Mouse (Mus musculus): ENCODE data around the gene Try10.
"Not testable (repeated sequence)": the region's sequence is repeated elsewhere in the genome, so short reads cannot be mapped to it uniquely, and the experiment has no call there.

Try10 gene

DNA sequence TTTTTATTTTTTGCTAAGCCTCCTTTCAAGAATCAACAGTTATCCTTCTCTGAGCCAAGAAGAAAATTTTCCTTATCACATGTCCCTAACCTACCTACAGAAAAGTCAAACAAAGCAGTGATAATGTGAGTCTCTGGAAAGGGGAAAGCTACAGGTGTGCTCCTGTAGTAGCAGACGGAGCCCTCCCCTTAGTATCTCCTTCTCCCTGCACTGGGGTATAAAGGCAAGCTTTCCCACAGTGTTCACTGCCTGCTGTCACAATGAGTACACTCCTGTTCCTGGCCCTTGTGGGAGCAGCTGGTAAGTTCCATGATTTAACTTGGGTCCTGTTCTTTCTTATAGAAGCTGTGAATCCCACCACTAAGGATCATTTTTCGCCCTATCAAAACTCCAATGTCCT, at the start of gene Try10:
Gene Try10, plus strand, starts transcription at position 174 of the 400 bp plus-strand sequence.
- DNase-seq (ENCODE audit: low spot score): no peak

DNA sequence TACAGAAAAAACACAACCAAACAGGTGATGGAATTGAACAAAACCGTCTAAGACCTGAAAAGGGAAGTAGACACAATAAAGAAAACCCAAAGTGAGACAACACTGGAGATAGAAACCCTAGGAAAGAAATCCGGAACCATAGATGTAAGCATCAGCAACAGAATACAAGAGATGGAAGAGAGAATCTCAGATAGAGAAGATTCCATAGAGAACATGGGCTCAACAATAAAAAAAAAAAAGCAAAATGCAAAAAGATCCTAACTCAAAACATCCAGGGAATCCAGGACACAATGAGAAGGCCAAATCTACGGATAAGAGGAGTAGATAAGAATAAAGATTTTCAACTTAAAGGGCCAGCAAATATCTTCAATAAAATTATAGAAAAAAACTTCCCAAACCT, 37.2 kb upstream of the Try10 start, which contains the start of gene Try5:
Gene Try5, minus strand, starts transcription at position 101 of the 400 bp plus-strand sequence.
- not testable (repeated sequence) for DNase-seq (ENCODE audit: low spot score)

DNA sequence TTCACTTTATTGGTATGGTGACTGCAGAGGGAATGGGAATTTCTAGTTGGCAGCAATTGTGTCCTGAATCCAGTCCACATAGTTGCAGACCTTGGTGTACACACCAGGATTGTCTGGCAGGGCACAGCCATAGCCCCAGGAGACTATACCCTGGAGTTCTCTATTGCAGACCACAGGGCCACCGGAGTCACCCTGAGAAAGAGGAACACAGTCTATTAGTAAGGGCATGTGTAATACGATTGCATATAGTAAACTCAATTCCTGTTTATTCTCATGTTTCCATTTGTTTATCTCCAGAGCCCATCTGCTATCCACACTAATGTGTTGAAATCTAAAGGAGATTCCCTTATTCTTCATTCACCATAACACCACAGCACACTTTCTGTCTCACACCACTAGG, 19.9 kb downstream of the Try10 start:
- DNase-seq (ENCODE audit: low spot score): not testable (repeated sequence)

DNA sequence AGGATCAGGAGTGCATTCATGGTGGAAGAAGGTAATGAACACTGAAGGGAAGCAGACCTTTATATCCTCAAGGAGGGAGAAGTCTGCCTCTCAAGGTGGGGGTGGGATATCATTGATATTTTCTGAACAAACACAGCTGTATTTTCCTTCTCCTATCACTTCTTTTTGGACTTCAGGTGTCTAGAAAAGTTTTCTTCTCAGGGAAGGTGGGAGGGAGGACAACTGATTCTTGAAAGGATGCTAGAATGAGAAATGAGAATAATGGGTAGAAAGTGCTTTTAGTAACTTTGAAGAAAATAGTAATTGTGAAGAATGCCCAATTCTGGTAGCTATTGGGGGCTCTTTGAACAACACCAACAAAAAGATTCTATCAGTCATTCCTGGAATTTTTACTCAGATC, 23.7 kb downstream of the Try10 start, which contains the start of gene Prss3:
Gene Prss3, minus strand, starts transcription at position 101 of the 400 bp plus-strand sequence.
- not testable (repeated sequence) for DNase-seq (ENCODE audit: low spot score)

DNA sequence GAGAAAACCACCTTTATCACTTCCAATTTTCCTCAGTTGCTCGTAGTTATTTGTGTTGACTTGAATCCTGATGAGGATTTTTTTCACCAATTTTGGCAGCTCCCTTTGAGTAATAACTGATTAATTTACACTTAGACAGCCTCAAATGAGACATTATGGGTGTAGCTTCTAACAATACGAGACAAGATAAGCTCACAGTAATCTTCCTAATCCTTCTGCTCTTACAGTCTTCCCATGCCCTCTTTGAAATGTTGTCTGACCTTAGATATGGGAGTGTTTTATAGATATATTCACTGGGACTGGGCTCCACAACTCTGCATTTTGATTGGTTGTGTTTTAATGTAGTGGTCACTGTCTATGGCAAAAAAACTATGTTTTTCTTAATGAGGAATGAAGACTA, 32.9 kb downstream of the Try10 start:
- no peak for DNase-seq (ENCODE audit: low spot score)

DNA sequence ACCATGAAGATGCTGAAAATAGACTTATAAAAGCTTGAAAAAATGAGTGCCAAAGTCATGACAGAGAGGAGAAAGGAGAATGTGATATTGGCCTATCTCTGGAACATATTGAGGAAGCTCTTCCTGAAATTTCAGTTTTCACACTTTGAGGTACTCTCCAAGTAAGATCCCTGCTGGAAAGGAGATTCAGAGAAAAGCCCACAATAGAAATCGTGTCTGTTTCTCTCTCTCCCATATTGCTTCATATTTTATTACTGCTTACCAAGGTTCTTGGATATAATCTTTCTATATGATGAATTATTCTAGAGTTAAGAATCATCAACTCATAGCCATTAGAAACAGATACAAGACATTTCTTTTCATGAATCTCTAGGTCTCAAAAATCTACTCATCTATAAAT, 37.7 kb downstream of the Try10 start:
- DNase-seq (ENCODE audit: low spot score): not testable (repeated sequence)

DNA sequence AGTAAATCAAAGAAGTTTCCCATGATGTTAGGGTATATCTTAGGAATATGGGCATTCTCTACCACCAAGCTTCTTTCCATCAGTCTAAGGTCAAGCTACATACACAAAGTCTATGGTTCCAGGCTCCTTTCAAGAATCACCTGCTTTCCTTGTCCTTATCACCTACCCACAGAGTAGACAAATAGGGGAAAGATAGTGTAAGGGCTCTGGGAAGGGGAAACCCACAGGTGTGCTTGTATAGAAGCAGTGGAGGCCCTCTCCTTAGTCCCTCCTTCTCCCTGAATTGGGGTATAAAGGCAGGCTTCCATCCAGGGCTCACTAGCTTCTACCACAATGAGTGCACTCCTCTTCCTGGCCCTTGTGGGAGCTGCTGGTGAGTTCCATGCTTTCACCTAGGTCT, 38.2 kb downstream of the Try10 start, which contains the start of gene Gm5771:
Gene Gm5771, plus strand, starts transcription at position 301 of the 400 bp plus-strand sequence.
- DNase-seq (ENCODE audit: low spot score): not testable (repeated sequence)
